Mouse (Mus musculus) cerebellum, adult 11 months (tissue): Measurements from ENCODE around the gene Trim10.
"Not testable (repeated sequence)": the region's sequence is repeated elsewhere in the genome, so short reads cannot be mapped to it uniquely, and the experiment has no call there.

Experiments
- DNase-seq: peaks from one replicate; pipeline ENCODE4 v3.0.0; 2022

Trim10 gene

DNA sequence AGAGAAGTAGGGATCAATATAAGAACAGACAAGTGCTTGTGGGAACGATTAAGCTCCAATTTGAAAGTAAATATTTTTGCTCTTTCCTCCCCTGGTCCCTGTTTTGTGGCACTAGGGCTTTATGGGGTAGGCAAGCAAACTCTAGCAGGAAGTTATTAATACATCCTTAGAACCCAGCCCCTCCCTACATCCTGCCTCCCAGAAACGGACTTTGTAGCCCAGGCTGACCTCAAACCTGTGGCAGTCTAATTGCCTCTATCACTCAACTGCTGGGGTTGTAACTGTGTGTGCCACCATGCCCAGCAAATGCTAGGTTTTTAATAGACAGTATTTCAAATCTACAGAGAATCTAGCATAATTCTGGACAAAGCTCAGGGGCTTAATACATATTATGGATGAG lies 7.7 kb upstream of the Trim10 start:
- DNase-seq = no peak

GRCm38 (mm10) chr17:36866719-36867527 lies 2.5 kb upstream of the Trim10 start, which contains the start of gene Trim15:
TSS of gene Trim15 (minus strand) at chr17:36867210.
- DNase-seq = no peak

DNA sequence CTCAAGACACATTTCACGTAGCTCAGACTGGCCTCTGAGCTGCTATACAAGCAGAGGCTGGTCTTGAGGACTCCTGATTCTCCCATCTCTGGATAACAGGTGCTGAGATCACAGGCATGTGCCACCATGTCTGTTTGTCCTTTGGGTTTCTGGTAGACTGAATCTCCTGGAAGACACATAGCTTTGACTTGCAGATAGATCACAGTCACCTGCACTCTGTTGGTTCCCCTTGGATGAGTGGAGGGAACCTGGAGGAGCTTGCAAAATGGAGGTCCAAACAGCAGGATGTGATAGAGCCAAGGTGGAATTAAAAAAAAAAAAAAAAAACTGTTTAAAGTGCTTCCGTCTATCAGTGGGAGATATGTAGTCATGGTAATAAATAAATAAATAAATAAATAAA lies 538 bp upstream of the Trim10 start:
- DNase-seq = no peak

DNA sequence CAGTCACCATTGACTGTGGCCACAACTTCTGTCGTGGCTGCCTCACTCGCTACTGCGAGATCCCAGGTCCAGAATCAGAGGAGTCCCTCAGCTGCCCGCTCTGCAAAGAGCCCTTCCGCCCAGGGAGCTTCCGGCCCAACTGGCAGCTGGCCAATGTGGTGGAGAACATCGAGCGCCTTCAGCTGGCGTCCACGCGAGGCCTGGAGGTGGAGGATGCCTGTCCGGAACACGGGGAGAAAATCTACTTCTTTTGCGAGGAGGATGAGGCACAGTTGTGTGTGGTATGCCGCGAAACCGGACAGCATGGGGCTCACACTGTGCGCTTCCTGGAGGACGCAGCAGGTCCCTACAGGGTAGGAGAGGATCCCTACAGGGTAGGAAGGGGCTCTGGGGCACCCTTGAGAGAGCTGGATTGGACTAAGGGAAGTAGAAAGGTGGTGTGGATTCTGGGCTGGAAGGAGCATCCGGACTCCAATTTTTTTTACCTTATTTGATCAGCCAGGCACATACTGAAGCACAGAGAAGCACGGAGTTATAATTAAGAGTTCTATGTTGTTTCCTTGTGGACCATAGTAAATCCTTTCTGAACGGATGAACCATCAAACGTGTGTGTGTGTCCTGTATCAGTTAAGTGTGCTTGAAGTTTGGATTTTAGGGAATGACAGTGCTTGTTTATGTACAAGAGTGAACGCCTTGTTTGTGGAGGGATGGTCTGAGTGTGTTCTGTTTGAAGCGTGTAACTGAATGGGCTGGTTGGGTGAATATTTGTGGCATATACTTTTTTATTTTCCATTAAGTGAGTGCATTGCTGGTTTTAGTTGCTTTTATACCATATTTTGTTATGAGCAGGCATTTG lies 809 bp downstream of the Trim10 start:
- DNase-seq = no peak

- no peak for DNase-seq
Measured at GRCm38 (mm10) chr17:36874636-36875035, 5.3 kb downstream of the Trim10 start.

GRCm38 (mm10) chr17:36883350-36883749 lies 14.0 kb downstream of the Trim10 start:
- no peak for DNase-seq

- DNase-seq = no peak
Measured at GRCm38 (mm10) chr17:36885132-36885790, 15.9 kb downstream of the Trim10 start.

- no peak for DNase-seq
Measured at GRCm38 (mm10) chr17:36890073-36890903, 20.9 kb downstream of the Trim10 start, which contains the start of gene Trim40. TSS of gene Trim40 (minus strand) at chr17:36890123.

- DNase-seq = not testable (repeated sequence)
Measured at GRCm38 (mm10) chr17:36891496-36891895, 22.1 kb downstream of the Trim10 start.

DNA sequence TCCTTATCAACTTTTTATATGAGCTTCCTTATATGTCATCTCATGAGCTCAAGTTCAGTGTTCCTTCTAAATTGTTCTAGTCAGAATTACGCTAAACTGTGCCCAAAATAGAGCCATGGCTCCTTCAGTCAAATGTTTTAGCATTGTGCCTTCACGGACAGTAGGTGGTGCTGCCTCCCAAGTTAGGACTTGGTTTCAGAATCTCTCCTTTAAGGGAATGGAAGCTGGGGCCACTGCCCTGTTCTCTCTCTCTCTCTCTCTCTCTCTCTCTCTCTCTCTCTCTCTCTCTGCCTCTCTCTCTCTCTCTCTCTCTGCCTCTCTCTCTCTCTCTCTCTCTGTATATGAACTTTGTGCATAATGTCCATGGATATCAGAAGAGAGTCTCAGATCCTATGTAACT lies 23.0 kb downstream of the Trim10 start:
- peak; percentile 16 for DNase-seq

DNA sequence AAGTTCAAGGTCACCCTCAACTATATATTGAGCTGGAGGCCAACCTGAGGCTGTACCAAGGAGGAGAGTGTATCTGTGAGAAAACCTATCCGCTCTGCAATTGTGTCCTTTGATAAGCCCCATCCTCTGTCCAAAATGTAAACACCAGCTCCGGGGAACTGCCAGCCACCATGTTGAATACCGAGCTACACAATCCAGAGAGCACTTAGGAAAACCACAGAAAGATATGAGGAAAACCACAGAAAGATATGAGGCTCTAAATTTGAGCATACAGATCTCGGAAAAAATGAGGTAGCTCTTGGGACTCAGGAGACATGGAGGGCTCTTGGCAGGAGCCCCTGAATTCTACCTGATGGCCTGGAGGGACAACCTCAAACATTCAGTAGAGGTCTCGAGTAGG lies 24.0 kb downstream of the Trim10 start:
- DNase-seq = no peak

DNA sequence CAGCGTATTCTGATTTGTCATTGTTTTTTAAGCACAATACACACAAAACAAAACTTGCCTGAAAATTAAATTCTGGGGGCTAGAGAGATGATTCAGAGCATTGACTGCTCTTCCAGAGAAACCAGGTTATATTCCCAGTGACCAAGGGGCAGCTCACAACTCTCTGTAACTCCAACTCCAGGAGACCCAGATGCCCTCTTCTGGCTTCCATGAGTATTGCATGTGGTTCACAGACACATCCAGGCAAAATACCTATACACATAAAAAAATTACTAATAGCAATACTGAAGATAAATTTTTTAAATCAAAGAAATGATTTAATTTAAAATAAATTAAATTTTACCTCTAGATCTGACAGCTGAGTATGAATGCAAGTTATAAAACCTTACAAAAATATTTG lies 27.2 kb downstream of the Trim10 start:
- DNase-seq = peak; percentile 12

- no peak for DNase-seq
Measured at GRCm38 (mm10) chr17:36897065-36897464, 27.7 kb downstream of the Trim10 start.

DNA sequence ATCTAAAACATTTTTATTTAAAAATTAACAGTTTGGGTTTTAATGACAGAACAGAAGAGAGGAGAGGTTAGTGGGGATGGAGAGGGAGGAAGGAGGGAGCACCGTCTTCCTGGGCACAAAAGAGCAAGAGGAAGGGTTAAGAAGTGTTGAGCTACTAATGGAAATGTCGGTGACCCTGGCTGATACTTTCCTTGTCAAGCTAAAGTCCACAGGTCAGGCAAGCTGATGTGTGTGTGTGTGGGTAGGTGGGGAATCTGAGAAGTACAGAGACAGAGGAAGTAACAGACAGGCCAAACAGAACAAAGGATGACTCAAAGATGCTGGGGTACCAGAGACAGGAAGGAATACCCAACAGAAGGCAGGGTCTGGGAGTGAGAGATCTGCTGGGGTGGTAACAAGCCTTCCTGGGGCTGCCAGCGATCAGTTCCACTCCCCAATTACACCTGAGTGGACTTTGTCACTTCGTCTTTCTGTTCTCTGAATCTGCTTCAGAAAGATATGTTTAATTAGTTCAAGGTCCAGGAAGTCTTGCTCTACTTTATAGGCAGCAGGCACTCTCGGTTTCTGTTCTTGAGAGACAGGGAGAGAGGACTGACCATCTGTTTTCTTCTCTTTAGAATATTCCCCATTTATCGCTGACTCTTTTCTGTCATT lies 28.3 kb downstream of the Trim10 start, which contains the start of gene Trim31:
Gene Trim31, plus strand, starts transcription at position 567 of the 654 bp plus-strand sequence.
- no peak for DNase-seq

GRCm38 (mm10) chr17:36899376-36899775 lies 30.0 kb downstream of the Trim10 start:
- no peak for DNase-seq

GRCm38 (mm10) chr17:36900001-36900400 lies 30.6 kb downstream of the Trim10 start:
- DNase-seq = no peak

DNA sequence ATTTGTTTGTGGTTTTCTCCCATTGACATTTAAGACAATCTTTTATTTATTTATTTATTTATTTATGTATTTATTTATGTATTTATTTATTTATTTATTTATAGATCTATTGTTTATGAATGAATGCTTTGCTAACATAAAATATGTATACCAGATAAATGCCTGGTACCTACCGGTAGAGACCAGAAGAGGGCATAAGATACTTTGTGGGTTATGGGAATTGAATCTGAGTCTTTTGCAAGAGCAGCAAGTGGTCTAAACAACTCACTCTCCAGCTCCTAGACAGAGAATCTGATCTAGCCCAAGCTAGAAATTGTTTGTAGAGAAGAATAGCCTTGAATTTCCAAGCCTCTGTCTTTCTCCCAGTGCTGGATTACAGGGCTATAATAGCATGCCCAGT lies 31.3 kb downstream of the Trim10 start:
- no peak for DNase-seq

- DNase-seq = no peak
Measured at GRCm38 (mm10) chr17:36903651-36904050, 34.3 kb downstream of the Trim10 start.

DNA sequence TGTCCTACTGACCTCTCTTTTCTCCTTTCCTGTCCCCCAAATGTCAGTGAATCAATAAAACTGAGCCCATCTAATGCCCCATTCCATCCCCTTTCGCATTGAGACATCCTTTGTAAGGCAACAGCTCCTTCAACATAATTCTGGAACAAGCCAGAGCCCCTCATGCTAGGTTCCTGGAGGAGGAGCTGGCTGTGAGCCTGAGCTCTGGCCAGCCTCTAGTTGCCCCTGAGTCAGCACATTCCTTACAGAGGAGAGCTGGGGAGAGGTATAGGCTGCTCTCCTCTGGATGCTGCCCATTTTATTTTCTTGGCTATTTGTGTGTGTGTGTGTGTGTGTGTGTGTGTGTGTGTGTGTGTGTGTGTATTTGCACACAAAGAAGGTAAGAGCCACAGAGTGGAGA lies 38.9 kb downstream of the Trim10 start:
- DNase-seq = no peak

DNA sequence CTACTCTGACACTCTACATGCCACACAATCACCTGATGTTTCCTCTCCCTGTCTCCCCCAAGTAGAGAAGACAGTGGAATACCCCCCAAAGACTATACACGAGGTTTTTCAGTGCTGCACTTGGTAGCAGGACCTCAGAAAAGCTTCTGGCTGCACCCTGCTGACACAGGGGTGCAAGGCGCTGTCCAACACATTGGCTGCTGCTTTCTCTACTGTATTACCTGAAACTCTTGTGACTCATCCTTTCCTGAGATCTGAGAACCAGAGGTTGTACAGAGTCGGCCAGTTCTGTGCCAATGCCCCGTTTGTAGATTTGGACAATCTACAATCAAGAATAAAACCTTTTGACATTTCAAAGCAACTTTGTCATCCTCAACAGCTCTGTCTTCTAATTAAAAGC lies 40.4 kb downstream of the Trim10 start:
- no peak for DNase-seq

GRCm38 (mm10) chr17:36912031-36912430 lies 42.7 kb downstream of the Trim10 start:
- no peak for DNase-seq

DNA sequence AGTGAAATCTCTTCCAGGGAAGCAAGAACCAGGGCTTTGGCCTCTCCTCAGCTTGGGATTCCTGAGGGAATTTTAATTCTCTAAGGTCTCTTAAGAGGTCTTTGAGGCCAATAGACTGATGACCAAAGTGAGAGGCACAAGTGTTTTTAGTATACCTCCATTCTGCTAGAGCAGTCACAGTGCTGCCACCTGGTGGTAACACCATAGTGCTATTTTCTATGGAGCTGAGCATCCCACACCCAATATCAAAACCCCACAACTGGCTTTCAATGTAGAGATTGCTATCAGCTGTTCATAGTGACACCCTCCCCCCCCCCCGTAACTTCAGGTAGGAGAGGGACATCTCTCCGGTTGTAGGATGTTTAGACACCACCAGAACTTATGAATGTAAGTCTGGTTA lies 44.7 kb downstream of the Trim10 start:
- DNase-seq = peak; percentile 59
